Mouse (Mus musculus) heart, adult 11 months (tissue): Measurements from ENCODE around the gene Ugt1a5.

ENCODE experiments used
- DNase-seq: peaks from one replicate; pipeline ENCODE4 v3.0.0; 2022

The Ugt1a5 gene

GRCm38 (mm10) chr1:88245881-88246280, 80.1 kb downstream of the Ugt1a5 start:
- DNase-seq = no peak

- no peak for DNase-seq
Observed at GRCm38 (mm10) chr1:88246386-88246785, 80.6 kb downstream of the Ugt1a5 start.

- DNase-seq = no peak
Observed at GRCm38 (mm10) chr1:88247660-88248059, 81.8 kb downstream of the Ugt1a5 start.

GRCm38 (mm10) chr1:88248658-88249057, 82.8 kb downstream of the Ugt1a5 start:
- no peak for DNase-seq

GRCm38 (mm10) chr1:88249596-88249995, 83.8 kb downstream of the Ugt1a5 start:
- DNase-seq = peak; percentile 94

GRCm38 (mm10) chr1:88250023-88250422, 84.2 kb downstream of the Ugt1a5 start:
- DNase-seq = peak; percentile 94

- DNase-seq = no peak
Observed at GRCm38 (mm10) chr1:88253106-88253505, 87.3 kb downstream of the Ugt1a5 start.

- no peak for DNase-seq
Observed at GRCm38 (mm10) chr1:88253540-88253939, 87.7 kb downstream of the Ugt1a5 start.

GRCm38 (mm10) chr1:88254793-88255465, 89.1 kb downstream of the Ugt1a5 start:
- DNase-seq = peak; percentile 97

GRCm38 (mm10) chr1:88255466-88255857, 89.7 kb downstream of the Ugt1a5 start:
- DNase-seq = peak; percentile 96

- peak; percentile 96 for DNase-seq
Observed at GRCm38 (mm10) chr1:88255989-88256754, 90.4 kb downstream of the Ugt1a5 start.

- DNase-seq = peak; percentile 96
Observed at GRCm38 (mm10) chr1:88256886-88257663, 91.3 kb downstream of the Ugt1a5 start.

GRCm38 (mm10) chr1:88257681-88258080, 91.9 kb downstream of the Ugt1a5 start:
- DNase-seq = no peak

GRCm38 (mm10) chr1:88258361-88258760, 92.5 kb downstream of the Ugt1a5 start:
- no peak for DNase-seq

GRCm38 (mm10) chr1:88258881-88259642, 93.2 kb downstream of the Ugt1a5 start:
- peak; percentile 97 for DNase-seq

- DNase-seq = peak; percentile 96
Observed at GRCm38 (mm10) chr1:88259643-88260024, 93.8 kb downstream of the Ugt1a5 start.

- peak; percentile 97 for DNase-seq
Observed at GRCm38 (mm10) chr1:88260114-88260513, 94.3 kb downstream of the Ugt1a5 start.

- no peak for DNase-seq
Observed at GRCm38 (mm10) chr1:88260604-88261377, 95.0 kb downstream of the Ugt1a5 start.

- DNase-seq = no peak
Observed at GRCm38 (mm10) chr1:88261706-88262105, 95.9 kb downstream of the Ugt1a5 start.

GRCm38 (mm10) chr1:88262255-88262654, 96.4 kb downstream of the Ugt1a5 start:
- no peak for DNase-seq

- no peak for DNase-seq
Observed at GRCm38 (mm10) chr1:88262961-88263360, 97.1 kb downstream of the Ugt1a5 start.

GRCm38 (mm10) chr1:88263778-88264177, 98.0 kb downstream of the Ugt1a5 start:
- no peak for DNase-seq
